Mouse (Mus musculus) gastrocnemius, postnatal 14 days (tissue): ENCODE measurements at regions not wholly inside any gene's neighbourhood (a gene's known extent, or its start where the extent isn't known, plus 50 kb on each side); places are given as distances from the start of the nearest gene placed in this dataset.

Source experiments
- DNase-seq: peaks from one replicate; pipeline ENCODE4 v3.0.0; 2021; ENCODE audit warnings: mixed read lengths
- intact Hi-C: fragments of 180-260 bp; cut with DNase I; formaldehyde crosslinking; loops from one replicate; pipeline ENCODE4 v1.15.1; 2025; ENCODE audit warnings: low total_unique reads

DNA sequence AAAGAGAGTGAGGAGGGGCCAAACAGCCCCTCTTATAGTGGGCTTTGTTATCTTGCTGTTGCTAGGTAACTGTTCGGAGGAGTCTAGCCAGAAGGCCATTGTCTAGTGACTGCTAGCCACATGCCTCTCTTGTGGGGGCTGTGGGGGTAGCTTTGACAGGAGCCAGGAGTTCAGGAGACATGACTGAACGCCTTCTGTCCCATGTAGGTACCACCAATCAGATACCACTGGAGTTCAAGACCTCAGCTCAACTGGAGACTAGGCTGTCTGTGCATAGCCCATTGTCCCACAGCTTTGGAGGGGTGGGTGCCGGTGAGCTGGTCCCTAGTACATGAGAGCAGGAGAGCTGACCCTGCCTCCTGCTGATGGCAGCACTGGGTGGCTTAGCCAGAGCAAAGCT, 82.4 kb upstream of the Unc93a2 start:
- intact Hi-C loops: no loop called here
- DNase-seq: no peak

GRCm38 (mm10) chr17:7464901-7465300, 79.6 kb upstream of the Unc93a2 start:
- intact Hi-C loops: no loop called here
- no peak for DNase-seq

DNA sequence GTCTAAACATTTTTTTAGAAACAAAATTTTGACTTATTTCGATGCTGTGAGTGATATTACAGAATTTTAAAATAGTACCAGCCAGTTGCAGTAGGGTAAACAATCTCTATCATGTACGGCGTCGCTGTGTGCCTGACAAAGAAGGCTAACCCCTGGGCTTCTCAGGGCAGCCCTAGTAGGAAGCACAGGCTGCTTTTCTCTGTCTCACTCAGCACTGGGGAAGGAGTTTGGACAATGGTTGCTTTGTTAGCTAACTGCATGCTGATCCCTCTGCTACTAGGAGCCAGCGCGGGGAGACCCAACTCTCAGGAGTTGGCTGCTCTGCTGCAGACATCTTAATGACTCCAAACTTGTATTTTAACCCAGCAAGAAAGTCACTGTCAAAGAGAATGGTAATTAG, 75.9 kb upstream of the Unc93a2 start:
- intact Hi-C loops: no loop called here
- DNase-seq: no peak

- no peak for DNase-seq
- intact Hi-C loops: no loop called here
Measured at GRCm38 (mm10) chr17:7456939-7457338, 71.7 kb upstream of the Unc93a2 start.

- DNase-seq: peak; percentile 66
- intact Hi-C loops: loop anchor here (5.0 kb wide), 1 partner anchor 378 kb away; no protein-coding TSS in a partner anchor
Measured at GRCm38 (mm10) chr17:7443822-7444221, 58.6 kb upstream of the Unc93a2 start.

DNA sequence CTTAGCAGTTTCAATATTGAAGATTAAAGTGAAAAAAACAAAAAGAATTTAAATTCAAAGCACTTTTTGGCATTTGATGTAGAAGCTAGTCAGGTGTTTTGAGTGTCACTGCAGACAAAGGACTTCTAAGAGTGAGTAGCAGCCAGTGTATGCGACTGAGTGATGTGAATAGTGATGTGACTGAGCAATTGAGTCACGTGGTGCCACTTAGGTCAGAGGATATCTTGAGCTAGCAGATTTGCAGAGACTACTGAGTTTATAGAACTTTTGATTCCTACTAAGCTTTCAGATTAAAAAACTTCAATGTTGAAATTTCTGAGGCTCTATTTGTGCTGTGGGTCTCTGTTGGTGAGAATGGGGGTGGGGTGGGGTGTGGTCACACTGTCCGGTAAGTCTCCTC, 49.8 kb upstream of the Unc93a2 start:
- no peak for DNase-seq
- intact Hi-C loops: no loop called here
